Mouse (Mus musculus): ENCODE results near the gene Iba57.
"Not testable (repeated sequence)": the region's sequence is repeated elsewhere in the genome, so short reads cannot be mapped to it uniquely, and the experiment has no call there.

Gene Iba57

DNA sequence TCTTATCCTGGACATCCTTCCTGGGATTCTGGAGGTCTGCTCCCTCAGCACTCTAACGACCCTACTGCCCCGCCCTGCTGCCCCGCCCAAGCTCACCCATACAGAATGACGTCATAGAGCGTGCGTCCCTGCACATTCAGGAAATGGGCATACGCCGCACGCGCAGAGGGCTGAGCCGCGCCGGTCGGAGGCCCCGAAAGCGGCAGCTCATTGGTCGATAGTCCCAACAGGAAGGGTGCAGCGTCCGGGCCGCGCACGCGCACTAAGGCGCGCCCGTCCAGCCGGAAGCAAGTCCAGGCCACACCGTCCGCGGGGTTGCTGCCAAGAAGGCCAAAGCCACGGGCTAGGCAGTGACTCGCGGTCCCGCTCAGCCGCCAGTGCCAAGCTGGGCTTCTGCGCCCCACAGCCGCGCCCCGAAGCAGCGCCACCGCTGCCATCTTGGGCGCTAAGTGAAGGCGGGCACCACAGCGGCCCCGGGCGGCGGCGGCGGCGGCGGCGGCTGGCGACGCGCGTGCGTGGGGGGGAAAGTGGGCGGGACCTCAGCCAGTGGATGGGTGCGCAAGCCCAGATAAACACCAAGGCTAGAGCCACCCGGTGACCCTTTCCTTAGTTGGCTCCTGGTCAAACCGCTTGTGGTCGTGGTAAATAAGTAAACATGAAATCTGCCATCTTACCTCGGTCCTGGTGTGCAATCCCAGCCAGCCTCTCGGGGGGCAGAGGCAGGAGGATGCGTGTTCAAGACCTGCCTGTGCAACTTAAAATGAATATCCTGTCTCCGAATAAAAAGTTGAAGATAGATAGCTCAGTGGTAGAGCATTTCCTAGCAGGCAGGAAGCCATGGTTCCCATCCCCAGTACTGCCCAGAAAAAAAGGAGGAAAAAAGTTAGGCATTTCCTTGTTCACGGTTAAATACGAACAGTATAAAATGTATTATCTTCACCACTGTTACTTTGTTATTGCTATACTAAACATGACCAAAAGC, at the start of gene Iba57:
Gene Iba57, minus strand, starts transcription at position 485 of the 982 bp plus-strand sequence.
- peak; percentile 97 to 99 for DNase-seq

DNA sequence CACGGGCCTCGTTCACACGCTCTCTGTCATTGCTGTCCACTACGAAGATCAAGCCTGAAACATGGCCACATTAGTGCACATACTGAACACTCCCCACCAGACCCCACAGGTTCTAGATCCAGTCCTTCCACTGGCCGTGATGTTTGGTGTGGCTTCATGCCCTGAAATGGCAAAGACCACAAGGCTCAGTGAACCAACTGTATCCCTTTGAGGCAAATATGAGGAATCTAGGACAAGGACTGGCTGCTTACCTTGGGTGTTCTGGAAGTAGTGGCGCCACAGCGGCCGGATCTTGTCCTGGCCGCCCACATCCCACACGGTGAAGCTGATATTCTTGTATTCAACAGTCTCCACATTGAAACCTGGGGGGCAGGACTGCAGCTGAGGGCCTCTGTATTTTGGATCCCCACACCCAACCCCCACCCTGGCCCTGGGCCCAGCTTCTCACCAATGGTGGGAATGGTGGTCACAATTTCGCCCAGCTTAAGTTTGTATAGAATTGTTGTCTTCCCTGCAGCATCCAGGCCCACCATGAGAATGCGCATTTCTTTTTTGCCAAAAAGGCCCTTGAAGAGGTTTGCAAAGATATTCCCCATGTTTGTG, 49.5 kb upstream of the Iba57 start:
- peak in 1 of 2 experiments; percentile 36 for DNase-seq

DNA sequence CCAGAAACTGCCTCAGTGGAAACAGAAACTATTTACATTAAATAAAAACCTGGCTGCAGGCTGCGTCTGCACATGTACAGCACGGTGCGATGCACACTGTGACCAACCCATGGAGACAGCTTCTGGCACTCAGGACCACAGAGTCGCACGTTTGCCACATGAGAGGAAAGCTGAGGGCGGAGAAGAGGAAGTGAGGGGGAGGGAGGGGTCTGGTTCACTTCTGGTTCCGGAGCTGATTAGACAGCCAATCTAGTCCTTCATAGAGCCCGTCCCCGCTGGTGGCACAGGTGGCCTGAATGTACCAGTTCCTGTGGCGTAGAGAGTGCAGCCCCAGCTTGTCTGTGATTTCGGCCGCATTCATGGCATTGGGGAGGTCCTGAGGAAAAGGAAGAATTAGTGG, 48.8 kb upstream of the Iba57 start:
- not testable (repeated sequence) for DNase-seq

DNA sequence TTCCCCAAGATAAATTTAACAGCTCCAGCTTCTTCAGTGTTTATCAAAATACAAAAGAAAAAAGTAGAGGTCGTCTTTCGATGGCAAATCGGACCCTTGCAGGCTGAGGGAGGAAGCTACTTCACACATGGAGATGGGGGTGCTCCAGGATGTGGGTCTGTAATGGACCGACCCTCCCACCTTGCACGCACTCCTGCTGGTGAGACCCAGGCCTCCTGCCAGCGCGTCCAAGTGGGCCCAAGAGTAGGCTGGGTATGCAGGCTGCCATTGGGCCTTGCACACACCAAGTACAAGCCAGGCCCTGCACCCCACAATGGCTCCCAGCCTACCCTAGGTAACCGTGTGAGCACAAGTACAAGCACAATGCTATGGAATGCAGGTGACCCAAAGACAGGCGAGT, 48.0 kb upstream of the Iba57 start:
- DNase-seq = not testable (repeated sequence)

DNA sequence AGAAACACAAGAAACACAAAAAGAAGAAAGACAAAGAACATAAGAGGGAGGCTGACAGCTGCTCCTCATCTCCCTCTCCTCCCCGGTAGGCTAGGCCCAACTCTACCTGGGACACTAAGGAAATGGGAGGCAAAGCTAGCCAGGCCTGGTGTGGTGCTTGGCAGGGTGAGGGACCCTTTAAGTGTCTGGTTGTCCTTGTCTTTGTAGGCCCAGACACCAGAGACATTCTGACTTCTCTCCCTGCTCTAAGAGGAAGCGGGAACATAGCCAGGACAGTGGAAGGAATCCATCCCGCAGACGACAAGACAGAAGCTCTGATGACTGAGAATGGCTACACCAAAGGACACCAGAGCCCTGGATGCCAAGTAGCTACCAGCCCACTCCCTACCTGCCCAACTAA, 46.5 kb upstream of the Iba57 start:
- no peak for DNase-seq

DNA sequence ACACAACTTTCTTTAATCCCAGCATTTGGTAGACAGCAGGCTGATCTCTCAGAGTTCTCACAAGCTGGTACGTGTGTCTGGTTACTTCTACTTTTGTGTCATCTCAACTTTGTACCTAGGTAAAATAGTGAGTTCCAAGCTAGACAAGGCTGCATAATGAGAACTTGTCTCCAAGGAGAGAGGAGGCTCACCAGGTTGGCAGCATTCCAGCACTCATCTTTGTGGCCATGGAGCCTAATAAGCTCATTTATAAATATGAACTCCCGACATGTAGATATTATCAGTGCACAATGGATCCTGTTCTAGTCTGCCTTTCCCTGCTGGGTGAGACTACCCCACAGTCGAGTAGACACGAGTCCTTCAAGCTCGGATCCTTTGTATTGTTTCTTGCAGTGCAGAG, 46.0 kb upstream of the Iba57 start:
- no peak for DNase-seq

DNA sequence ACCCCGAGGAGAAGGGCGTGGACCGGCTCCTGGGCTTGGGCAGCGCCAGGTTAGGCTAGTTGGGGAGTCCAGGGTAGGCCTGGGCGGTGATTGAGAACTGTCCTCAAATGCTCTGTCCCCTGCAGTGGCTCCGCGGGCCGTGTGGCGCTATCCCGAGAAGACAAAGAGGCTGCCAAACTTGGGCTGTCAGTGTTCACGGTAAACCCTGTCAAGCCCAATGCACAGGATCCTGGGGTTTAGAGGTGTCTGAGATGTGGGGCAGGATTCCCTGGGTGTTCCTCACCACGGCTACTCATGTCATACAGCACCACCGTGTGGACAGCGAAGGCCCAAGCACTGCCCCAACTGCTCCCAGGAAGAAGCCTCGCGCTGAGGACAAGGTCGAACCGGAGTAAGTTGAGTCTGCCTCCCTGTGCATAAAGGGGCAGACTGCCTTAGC, 45.5 kb upstream of the Iba57 start:
- DNase-seq = peak; percentile 76 to 82

DNA sequence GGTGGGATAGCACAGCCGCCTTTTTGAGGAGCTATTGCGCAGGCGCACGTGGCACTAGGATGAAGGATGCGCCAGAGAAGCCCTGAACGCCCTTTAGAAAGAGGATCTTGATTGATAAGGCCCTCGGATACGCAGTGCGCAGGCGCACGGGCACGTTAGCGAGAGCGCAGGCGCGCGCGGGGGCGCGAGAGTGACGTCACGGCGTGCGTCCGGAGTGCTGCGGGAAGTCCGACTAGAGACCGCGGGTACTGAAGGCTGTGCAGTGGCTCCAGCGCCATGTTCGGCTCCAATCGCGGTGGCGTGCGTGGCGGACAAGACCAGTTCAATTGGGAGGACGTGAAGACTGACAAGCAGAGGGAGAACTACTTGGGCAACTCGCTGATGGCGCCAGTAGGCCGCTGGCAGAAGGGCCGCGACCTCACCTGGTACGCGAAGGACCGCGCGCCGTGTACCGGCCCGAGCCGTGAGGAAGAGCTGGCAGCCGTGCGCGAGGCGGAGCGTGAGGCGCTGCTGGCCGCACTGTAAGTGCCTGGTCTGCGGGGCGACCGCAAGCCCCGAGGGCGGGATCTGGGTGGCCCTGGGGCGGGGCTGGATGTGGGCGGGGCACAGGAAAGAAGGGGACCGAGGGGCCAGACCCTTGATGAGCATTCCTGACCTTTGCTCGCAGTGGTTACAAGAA, 44.8 kb upstream of the Iba57 start, which contains the start of gene 2310033P09Rik:
Gene 2310033P09Rik, plus strand, starts transcription at position 169 of the 679 bp plus-strand sequence.
- peak; percentile 91 to 94 for DNase-seq

DNA sequence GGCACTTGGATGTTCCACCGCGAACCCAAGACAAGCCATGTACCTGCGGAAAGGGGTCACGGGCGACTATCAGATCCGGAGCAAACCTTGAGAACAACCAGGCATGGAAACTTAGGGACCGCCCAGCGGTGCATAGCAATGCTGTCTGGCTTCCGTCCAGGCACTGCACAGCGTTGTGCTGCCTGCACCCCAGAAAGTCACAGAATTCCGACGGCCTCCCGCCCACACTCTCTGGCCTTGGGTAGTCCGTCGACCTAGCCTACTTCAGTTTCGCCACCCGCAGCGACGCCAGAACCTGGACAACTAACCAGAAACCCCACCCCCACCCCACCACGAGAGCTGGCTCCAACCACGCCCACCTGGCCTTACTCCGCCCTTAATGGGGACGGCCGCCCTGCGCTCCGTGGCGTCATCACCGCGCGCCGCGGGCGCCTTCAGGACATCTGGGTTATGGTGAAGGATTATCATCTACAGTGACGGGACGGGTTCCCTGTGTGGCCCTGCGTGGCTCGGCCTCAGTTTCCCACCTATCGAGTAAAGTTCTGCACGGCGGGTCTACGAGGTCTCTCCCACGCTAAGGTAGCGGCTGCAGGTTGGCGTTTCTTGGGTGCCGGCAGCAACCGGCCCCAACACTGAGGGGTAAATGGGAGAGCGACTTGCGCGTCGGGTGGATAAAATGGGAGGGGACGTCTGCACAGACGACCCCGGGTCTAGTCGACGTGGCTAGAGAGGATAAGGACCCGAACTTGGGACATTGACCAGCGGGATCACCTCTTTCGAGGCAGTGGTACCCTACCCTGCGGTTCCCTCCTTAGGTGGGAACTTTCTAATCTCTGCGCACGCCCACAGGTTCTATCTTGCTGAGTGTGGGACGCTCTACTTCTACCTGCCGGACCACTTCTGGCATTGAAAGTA, 38.8 kb upstream of the Iba57 start, which contains the start of gene Mrpl55:
Gene Mrpl55, plus strand, starts transcription at position 406 of the 915 bp plus-strand sequence.
- peak; percentile 96 to 99 for DNase-seq

DNA sequence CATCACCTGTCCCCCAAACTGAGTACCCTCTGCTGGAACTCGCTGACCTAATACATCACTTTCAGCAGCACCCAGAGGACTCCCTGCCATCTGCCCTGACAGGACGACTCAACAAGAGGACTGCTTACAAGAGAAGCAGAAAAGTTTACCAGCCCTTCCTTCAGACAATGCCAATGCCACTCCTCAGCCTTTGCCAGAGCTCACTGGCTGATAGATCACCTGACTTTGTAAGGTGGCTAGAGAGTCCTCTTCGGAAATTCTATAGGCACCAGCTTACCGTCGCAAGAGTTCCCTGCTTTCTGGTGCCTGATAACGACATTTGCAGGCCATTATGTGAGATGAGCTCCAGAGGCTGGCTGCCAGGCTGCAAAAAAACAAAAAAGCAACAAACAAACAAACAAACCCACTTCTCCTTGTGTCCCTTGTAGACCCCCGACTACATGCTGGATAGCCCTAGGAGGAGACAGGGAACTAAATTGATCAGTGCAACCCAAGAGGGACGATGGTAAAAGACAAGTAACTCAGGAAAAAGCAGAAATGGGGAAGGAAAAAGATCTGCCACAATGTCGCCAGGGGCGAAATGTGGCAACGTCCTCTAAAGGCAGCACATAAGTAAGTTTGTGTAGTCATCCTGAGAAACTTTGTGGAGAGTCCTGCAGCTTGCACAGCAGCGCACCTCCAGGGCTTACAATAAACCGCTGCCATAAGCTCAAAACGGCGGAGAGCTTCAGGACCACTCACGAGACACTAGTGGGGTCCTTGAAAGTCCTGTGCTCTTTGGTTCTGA, 37.9 kb upstream of the Iba57 start:
- no peak for DNase-seq

DNA sequence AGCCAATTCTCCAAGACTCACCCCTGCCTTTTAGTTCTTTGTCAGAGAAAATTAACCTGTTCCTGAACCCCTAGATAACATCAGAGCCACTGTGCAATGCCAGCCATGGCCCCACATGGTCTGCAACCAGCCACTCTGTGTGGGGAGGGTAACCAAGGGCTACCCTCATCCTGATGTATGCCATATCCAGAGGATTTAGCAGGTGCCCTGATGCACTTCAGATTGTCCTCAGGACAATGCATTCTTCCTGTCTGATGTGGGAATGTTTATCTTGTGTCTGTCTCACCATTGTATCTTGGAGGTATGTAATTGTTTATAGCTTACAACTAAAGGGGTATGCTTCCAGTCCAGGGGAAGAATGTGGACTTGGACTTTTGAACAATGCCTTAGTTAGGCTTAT, 32.7 kb upstream of the Iba57 start:
- DNase-seq = no peak

DNA sequence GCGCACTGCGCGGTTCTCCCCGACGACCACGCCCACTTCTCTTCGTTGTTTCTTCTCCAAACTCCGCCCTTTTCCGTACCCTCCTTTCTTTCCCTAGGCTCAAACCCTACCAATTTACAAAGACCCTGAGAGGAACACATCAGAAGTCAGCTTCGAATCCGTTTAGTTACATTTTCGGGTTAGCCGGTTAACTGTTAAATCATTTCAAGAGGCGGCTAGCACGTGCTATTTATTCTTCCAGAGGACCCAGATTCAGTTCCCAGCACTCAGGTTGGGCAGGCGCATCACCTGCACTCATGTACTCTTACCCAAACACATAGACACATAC, 28.5 kb upstream of the Iba57 start, which contains the start of gene Guk1:
Gene Guk1, minus strand, starts transcription at position 154 of the 328 bp plus-strand sequence.
- no peak for DNase-seq

DNA sequence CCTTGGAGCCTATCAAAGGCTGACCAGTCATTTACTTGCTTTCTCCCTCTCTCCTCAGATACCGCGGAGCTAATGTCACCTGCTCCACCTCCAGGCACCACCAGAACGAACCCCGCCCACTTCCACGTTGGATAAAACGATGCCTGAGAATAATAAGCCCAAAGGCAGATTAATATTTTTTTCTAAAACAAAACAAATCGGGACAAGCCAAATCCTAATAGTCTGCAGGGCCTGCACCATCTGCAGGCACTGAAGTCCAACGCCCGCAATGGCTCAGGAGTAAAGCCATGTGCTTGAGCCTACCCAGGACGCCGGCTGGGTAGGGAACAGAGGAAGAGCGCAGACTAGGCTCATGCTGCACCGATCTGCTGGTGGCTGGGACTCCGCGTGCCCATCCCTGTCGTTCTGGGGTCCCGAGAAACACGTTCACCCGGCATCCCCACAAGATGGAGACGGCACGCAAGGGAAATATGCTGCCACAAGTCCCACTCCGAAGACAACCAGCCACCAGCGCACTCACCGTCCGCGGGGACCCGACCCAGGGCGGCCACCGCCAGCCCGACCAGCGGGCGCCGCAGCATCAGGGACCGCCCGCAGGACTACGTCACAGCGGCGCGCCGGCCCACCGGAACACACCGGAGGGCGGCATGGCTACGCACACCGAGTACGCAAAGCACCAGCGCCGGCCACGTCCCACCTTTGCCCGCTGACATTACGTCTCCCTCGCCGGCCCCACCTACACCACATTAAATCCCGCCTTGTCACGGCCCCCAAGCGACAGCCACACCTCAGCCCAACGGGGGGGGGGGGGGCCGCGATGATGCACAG, 27.9 kb upstream of the Iba57 start:
- DNase-seq = peak; percentile 96

DNA sequence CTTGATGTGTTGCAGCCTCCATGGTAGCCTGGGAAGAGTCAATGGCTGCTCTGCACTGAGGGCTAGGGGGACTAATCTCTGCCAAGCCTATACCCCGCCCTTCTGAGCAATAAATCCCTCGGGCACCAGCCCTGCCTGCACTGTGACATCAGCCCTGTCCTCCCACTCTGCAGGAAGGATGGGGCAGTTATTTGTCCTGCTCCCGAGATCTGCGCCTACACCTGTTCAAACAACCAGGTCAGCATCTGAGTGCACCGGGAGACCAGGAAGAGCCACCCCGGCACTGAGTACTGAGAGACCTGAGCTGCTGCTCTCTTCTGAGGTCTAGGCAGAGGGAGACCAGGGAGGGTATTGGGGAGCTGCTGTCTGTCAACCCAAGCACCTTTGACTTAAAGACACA, 24.2 kb upstream of the Iba57 start:
- DNase-seq = no peak

DNA sequence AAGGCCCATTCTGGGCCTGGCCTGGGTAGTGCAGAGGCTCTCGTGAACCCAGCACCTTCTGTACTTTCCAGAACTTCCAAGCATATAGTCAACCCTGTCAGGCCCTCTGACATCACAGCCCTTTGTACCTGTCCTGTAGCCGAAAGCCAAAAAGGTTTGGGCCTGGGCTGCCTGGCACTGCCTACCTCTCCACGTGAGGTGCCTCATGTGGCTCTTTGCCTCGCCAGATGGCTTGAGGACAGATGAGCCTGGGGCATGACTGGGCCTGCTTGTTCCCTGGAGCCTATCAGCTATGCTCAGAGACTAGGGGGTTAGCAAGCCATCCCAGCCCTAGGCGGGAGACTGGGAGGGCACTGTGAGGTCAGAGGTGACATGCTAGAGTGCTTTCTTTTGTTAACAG, 22.0 kb upstream of the Iba57 start:
- DNase-seq = no peak

DNA sequence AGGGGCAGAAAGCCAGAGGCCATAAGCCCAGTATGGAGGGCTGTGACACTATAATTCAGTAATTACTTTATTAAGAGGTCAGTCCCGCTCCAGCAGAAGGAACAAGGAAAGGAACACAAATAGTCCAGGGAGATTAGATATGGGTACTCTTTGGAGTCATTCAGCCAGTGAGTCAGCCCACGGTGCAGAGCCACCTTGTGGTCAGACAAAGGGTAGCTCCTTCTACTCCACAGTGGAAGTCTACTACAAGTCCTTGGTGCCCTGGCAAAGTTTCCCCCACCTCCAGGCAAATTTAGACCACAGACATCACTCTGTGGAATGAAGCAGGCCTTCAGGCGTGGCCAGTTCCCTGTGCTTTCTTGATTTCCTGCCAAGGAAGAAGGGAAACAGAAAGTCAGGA, 20.3 kb upstream of the Iba57 start:
- DNase-seq = peak; percentile 57 to 76

DNA sequence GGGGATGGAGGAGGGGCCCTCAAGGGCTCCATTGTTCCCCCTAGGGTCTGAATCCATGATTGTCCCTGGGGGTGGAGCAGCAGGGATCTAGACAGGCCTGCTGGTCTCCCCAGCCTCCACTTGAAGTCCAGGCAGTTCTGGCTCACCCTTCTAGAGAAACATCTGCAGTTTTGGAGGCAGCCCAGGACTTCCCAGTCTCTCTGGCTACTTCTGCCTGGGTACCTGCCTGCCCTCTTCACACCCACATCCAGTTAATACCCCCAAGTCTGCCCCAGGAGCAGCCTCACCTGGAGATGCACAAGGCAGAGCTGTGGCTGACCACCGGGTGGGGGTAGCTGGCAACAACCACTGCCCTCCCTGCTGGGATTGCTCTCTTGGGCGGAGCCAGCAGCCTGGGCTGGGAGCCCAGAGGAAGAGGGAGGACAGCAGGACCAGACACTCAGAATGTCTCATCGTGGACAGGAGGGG, 19.4 kb upstream of the Iba57 start, which contains the start of gene Gjc2:
Gene Gjc2, minus strand, starts transcription at position 350 of the 468 bp plus-strand sequence.
- DNase-seq = peak; percentile 48 to 70

DNA sequence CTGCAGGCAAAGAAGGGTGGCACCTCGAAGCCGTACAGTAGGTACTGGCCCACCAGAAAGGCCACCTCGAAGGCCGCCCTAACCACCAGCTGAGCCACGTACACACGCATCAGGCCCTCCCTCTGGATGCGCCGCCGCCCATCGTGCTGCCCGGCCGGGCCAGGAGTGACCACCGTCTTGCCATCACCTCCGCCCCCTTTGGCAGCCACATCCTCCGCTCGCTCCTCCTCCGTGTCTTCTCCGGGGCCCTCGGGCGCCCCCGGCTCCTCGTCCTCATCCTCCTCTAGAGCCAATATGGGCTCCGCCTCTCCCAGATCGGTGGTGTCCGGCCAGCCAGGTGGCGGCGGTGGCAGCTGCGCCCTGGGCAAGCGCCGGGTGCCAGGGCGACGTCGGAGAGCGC, 13.4 kb upstream of the Iba57 start:
- DNase-seq = no peak

DNA sequence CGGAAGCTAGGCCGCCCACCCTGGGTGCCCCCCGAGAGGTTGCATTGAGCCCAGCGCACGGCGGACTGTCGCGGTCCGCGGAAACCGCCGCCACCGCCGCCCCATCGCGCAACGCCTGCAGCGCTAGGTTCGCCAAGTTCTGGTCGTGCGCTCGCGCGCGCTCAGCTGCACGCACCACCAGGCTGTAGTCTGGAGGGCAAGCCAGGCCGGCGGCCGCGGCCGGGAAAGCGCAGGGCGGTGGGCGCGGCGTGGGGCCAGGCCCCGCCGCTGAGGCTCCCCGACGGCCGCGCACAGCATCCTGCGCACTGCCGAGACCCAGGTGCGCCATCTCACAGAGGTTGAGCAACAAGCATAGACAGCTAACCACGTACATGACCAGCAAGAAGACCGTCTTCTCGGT, 12.9 kb upstream of the Iba57 start:
- no peak for DNase-seq
